Mouse (Mus musculus) splenic B cell, adult 2 months (primary cell): ENCODE data around the gene Gm20696.

Experiments used
- DNase-seq: peaks from one replicate; pipeline ENCODE4 v3.0.0-alpha.2; 2011; ENCODE audit warnings: low read depth, low spot score
- H3K27me3 ChIP-seq: 2 replicates; pipeline ENCODE4 v1.6.1; 2012; ENCODE audit warnings: mild to moderate bottlenecking, low read length, moderate library complexity, mixed read lengths; ENCODE audit not compliant: control insufficient read depth, poor library complexity, insufficient read depth, severe bottlenecking
- H3K36me3 ChIP-seq: 2 replicates; pipeline ENCODE4 v1.6.1; 2012; ENCODE audit warnings: mild to moderate bottlenecking, low read length, moderate library complexity, mixed read lengths; ENCODE audit not compliant: control insufficient read depth, poor library complexity, insufficient read depth, severe bottlenecking

Gm20696 gene

DNA sequence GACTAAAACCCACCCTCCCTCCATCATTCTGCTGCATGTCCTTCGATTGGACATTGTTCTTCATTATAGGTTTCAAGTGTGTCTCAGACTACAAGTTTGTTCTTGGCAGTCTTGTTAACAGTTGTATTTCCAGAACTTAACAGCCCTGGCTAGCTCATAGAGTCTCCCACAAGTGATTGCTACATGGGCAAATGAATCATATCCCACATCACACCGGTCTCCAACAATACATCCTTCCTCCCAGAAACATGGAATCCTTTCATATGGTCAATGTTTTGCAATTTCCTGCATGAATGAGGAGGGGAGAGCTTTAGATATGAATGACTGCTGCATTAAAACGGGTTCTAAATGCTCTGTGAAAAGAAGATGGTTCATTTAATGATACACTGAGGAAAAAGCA lies 322.8 kb downstream of the Gm20696 start:
- H3K36me3 ChIP-seq, result no peaks in the 10 kb centered on the region
- no peak for DNase-seq
- H3K27me3 ChIP-seq, result no peaks in the 10 kb centered on the region

- DNase-seq, result peak; percentile 83
- Histone ChIP-seq H3K27me3 (no peaks in the 10 kb centered on the region), H3K36me3 (no peaks in the 10 kb centered on the region)
Observed at GRCm38 (mm10) chr6:99342416-99342815, 324.2 kb downstream of the Gm20696 start.

DNA sequence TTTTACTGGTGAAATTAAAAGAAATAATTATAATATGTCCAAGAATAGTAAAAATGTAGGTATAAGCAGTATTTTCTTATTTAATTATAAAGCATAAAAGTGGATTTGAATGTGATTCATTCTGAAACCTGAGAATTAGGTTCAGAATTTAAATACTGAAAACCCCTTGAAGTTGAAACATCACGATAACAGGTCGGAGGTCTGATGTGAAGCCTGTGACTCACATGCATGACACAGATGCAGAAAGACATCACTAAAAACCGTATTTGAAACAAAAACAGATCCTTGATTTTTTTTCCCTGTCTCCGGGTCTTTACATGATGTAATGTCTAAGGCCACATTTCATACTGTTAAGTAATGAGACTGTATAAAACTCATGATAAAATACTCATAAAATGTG lies 325.7 kb downstream of the Gm20696 start:
- peak; percentile 75 for DNase-seq
- Histone ChIP-seq H3K27me3 (no peaks in the 10 kb centered on the region), H3K36me3 (no peaks in the 10 kb centered on the region)

GRCm38 (mm10) chr6:99339986-99340721 lies 326.4 kb downstream of the Gm20696 start:
- H3K36me3 ChIP-seq, result no peaks in the 10 kb centered on the region
- peak; percentile 82 for DNase-seq
- H3K27me3 ChIP-seq, result no peaks in the 10 kb centered on the region

DNA sequence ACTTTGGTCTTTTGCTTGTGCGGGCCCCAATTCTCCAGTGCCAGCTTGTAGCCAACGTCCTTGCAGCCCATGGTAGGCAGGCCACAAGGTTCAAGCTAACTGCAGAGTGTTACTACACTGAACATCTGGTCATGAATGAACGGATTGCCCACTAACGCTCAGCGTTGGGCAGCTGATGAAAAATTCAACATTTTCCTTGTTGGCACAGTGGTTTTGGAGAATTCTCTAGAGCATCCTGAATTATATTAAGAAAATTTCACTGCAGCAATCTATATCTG lies 327.3 kb downstream of the Gm20696 start:
- H3K36me3 ChIP-seq, result no peaks in the 10 kb centered on the region
- no peaks in the 10 kb centered on the region for H3K27me3 ChIP-seq
- peak; percentile 53 for DNase-seq

DNA sequence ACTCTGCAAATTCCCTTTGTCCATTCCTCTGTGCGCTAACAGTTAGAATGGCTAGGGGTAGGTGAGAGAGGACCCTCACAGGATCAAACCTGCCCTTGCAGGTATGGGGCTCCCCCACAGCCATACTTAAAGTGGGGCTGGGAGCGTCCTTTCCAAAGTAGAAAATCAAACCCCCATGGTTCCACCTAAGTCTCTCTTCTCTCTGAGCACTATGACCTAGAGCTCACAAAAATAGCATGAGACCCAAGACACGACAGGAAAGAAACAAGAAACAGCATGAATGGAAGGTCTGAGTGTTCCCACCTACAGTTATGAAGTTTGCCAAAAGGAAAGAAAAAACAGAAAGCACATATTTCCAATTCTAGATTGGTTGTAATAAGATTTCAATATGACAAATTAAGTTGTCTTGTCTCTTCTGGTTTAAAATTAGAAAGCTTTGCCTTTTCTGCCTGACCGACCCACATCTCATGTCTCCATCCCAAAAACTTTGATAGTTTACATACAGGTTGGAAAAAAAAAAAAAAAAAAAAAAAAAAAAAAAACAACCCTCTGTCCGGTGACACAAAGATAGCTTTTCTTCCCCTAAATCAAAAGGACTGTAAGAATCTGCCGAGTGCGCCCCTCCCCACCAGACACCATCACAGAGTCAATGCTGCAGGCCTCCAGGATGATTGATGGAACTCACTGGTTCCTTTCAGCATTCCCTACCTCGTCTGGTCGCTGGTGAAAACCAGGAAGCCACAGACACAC lies 327.8 kb downstream of the Gm20696 start:
- H3K27me3 ChIP-seq, result no peaks in the 10 kb centered on the region
- peak; percentile 52 for DNase-seq
- H3K36me3 ChIP-seq, result 0 out of 2 replicates have a peak, but pooled peaks cover under 1% of the 10 kb centered on the region

- peak; percentile 63 for DNase-seq
- 0 out of 2 replicates have a peak, but pooled peaks cover 2% of the 10 kb centered on the region for H3K36me3 ChIP-seq
- H3K27me3 ChIP-seq, result no peaks in the 10 kb centered on the region
Observed at GRCm38 (mm10) chr6:99338174-99338573, 328.4 kb downstream of the Gm20696 start.

GRCm38 (mm10) chr6:99337575-99337974 lies 329.0 kb downstream of the Gm20696 start:
- peak; percentile 51 for DNase-seq
- Histone ChIP-seq H3K27me3 (no peaks in the 10 kb centered on the region), H3K36me3 (0 out of 2 replicates have a peak, but pooled peaks cover 2% of the 10 kb centered on the region)

- Histone ChIP-seq H3K36me3 (0 out of 2 replicates have a peak, but pooled peaks cover 2% of the 10 kb centered on the region), H3K27me3 (no peaks in the 10 kb centered on the region)
- DNase-seq, result peak; percentile 50
Observed at GRCm38 (mm10) chr6:99336191-99336590, 330.4 kb downstream of the Gm20696 start.

- 0 out of 2 replicates have a peak, but pooled peaks cover 2% of the 10 kb centered on the region for H3K36me3 ChIP-seq
- DNase-seq, result peak; percentile 61
- no peaks in the 10 kb centered on the region for H3K27me3 ChIP-seq
Observed at GRCm38 (mm10) chr6:99335174-99335830, 331.3 kb downstream of the Gm20696 start.

- H3K36me3 ChIP-seq, result 0 out of 2 replicates have a peak, but pooled peaks cover 2% of the 10 kb centered on the region
- DNase-seq, result peak; percentile 66
- no peaks in the 10 kb centered on the region for H3K27me3 ChIP-seq
Observed at GRCm38 (mm10) chr6:99334255-99334654, 332.3 kb downstream of the Gm20696 start.

GRCm38 (mm10) chr6:99333127-99333526 lies 333.5 kb downstream of the Gm20696 start:
- Histone ChIP-seq H3K36me3 (peaks cover 2% of the 10 kb centered on the region; the same call in 1 of the 2 replicates), H3K27me3 (no peaks in the 10 kb centered on the region)
- no peak for DNase-seq

- H3K36me3 ChIP-seq, result peaks cover 2% of the 10 kb centered on the region; the same call in 1 of the 2 replicates
- H3K27me3 ChIP-seq, result no peaks in the 10 kb centered on the region
- DNase-seq, result peak; percentile 63
Observed at GRCm38 (mm10) chr6:99330169-99330568, 336.4 kb downstream of the Gm20696 start.

- no peaks in the 10 kb centered on the region for H3K27me3 ChIP-seq
- H3K36me3 ChIP-seq, result no peaks in the 10 kb centered on the region; the same call in 1 of the 2 replicates
- DNase-seq, result no peak
Observed at GRCm38 (mm10) chr6:99328634-99329033, 338.0 kb downstream of the Gm20696 start.

GRCm38 (mm10) chr6:99328146-99328545 lies 338.5 kb downstream of the Gm20696 start:
- DNase-seq, result no peak
- no peaks in the 10 kb centered on the region for H3K27me3 ChIP-seq
- H3K36me3 ChIP-seq, result no peaks in the 10 kb centered on the region; the same call in 1 of the 2 replicates
